Mouse (Mus musculus) kidney, adult 2 months (tissue): ENCODE measurements around the gene Rufy3. TPM values are rescaled to one million over a fixed set of nuclear protein-coding genes. Genes with fewer than 3 reads are reported as not detected.
A peak's percentile ranks its signal among the peaks of the same experiment; 100 is the strongest.

Experiments used
- DNase-seq: peaks from one replicate; pipeline ENCODE4 v3.0.0; 2021
- H3K27ac ChIP-seq: fragments of 200-500 bp; 2 replicates; pipeline ENCODE4 v1.5.1; 2012; ENCODE audit warnings: low read depth, low read length, control low read depth, inconsistent platforms; ENCODE audit not compliant: insufficient read depth
- H3K27me3 ChIP-seq: fragments of 200-500 bp; replicated peaks from 2 replicates; pipeline ENCODE4 v1.6.1; 2012; ENCODE audit warnings: mild to moderate bottlenecking, moderate library complexity, low read length, inconsistent platforms; ENCODE audit not compliant: control insufficient read depth, insufficient read depth
- H3K36me3 ChIP-seq: fragments of 200-500 bp; 2 replicates; pipeline ENCODE4 v1.6.1; 2012; ENCODE audit warnings: mild to moderate bottlenecking, moderate library complexity, low read length, inconsistent platforms; ENCODE audit not compliant: control insufficient read depth, insufficient read depth
- H3K4me1 ChIP-seq: fragments of 200-500 bp; 2 replicates; pipeline ENCODE4 v1.6.1; 2011; ENCODE audit warnings: low read length; ENCODE audit not compliant: control insufficient read depth, insufficient read depth
- H3K4me3 ChIP-seq: fragments of 200-500 bp; 2 replicates; pipeline ENCODE4 v1.5.1; 2011; ENCODE audit warnings: mild to moderate bottlenecking, low read depth, low read length, control low read depth; ENCODE audit not compliant: insufficient read depth
- CTCF ChIP-seq: fragments of 200-500 bp; conservative IDR thresholded peaks from 2 replicates; pipeline ENCODE4 v1.5.1; 2011; ENCODE audit warnings: low read depth, mild to moderate bottlenecking, control low read depth, low read length, moderate library complexity, mixed read lengths; ENCODE audit not compliant: insufficient read depth, insufficient read length
- POLR2A ChIP-seq: fragments of 200-500 bp; IDR thresholded peaks from one replicate; pipeline ENCODE4 v1.6.1; 2011; ENCODE audit warnings: low read depth, low read length, control low read depth
- WGBS: fragments of 180-500 bp; shearing (Covaris S2); methylation state at CpG from one replicate; pipeline ENCODE4 v1.1.7; 2018; 5-methylcytosine and 5-hydroxymethylcytosine counted together
- polyA plus RNA-seq: library from polyadenylated mRNA; depleted of rRNA; stranded (reverse); fragments of >200 nt; gene quantifications from 2 replicates; pipeline ENCODE4 v1.2.3, GENCODE M21; 2012

Gene Rufy3
- polyA plus RNA-seq, 1 experiment: 24.0 TPM

GRCm38 (mm10) chr5:88685745-88686299, 121.0 kb downstream of the Rufy3 start:
- Histone ChIP-seq H3K27ac (no peak overlapping the region), H3K27me3 (peaks cover 5% of the 10 kb centered on the region; the same call in 1 of the 2 replicates), H3K4me1 (no peaks in the 10 kb centered on the region; the same call in 1 of the 2 replicates), H3K36me3 (no peaks in the 10 kb centered on the region), H3K4me3 (no peak overlapping the region)
- no peak for TF ChIP-seq CTCF
- TF ChIP-seq POLR2A: no peak
- WGBS: 63% methylated on average over 6 of the region's 6 CpGs
- no peak for DNase-seq

GRCm38 (mm10) chr5:88687996-88688406, 123.2 kb downstream of the Rufy3 start:
- Histone ChIP-seq H3K27ac (no peak overlapping the region), H3K36me3 (no peaks in the 10 kb centered on the region), H3K27me3 (peaks cover 5% of the 10 kb centered on the region; the same call in 1 of the 2 replicates), H3K4me1 (peaks cover 6% of the 10 kb centered on the region; the same call in 1 of the 2 replicates), H3K4me3 (no peak overlapping the region)
- TF ChIP-seq POLR2A (no peak), CTCF (no peak)
- WGBS: 82% methylated on average over 8 of the region's 8 CpGs
- DNase-seq: no peak

- Histone ChIP-seq H3K4me1 (peaks cover 6% of the 10 kb centered on the region; the same call in 1 of the 2 replicates), H3K4me3 (no peak overlapping the region), H3K27me3 (peaks cover 5% of the 10 kb centered on the region; the same call in 1 of the 2 replicates), H3K36me3 (no peaks in the 10 kb centered on the region), H3K27ac (no peak overlapping the region)
- 75% methylated on average over 15 of the region's 15 CpGs for WGBS
- TF ChIP-seq POLR2A: no peak
- TF ChIP-seq CTCF: no peak
- no peak for DNase-seq
Observed at GRCm38 (mm10) chr5:88688583-88689187, 123.8 kb downstream of the Rufy3 start.

GRCm38 (mm10) chr5:88689279-88689938, 124.6 kb downstream of the Rufy3 start:
- H3K36me3 ChIP-seq: no peaks in the 10 kb centered on the region
- H3K4me3 ChIP-seq: no peak overlapping the region
- no peak for TF ChIP-seq POLR2A
- 0 out of 2 replicates have a peak, but pooled peaks have one; percentile 2 for TF ChIP-seq CTCF
- DNase-seq: peak; percentile 34
- H3K27ac ChIP-seq: no peak overlapping the region
- H3K27me3 ChIP-seq: peaks cover 5% of the 10 kb centered on the region; the same call in 1 of the 2 replicates
- peaks cover 6% of the 10 kb centered on the region; the same call in 1 of the 2 replicates for H3K4me1 ChIP-seq
- WGBS: 73% methylated on average over 3 of the region's 3 CpGs

- TF ChIP-seq CTCF (no peak), POLR2A (no peak)
- H3K4me1 ChIP-seq: peaks cover 6% of the 10 kb centered on the region; the same call in 1 of the 2 replicates
- WGBS: 48% methylated on average over 10 of the region's 10 CpGs
- no peak overlapping the region; the same call in 1 of the 2 replicates for H3K27ac ChIP-seq
- DNase-seq: no peak
- no peaks in the 10 kb centered on the region; the same call in 1 of the 2 replicates for H3K27me3 ChIP-seq
- no peaks in the 10 kb centered on the region for H3K36me3 ChIP-seq
- no peak overlapping the region for H3K4me3 ChIP-seq
Observed at GRCm38 (mm10) chr5:88690681-88691505, 126.1 kb downstream of the Rufy3 start.

GRCm38 (mm10) chr5:88691506-88692095, 126.8 kb downstream of the Rufy3 start:
- peaks cover 6% of the 10 kb centered on the region; the same call in 1 of the 2 replicates for H3K4me1 ChIP-seq
- H3K4me3 ChIP-seq: no peak overlapping the region
- 0 out of 2 replicates have a peak overlapping the region, but pooled peaks have one; percentile 22 for H3K27ac ChIP-seq
- H3K27me3 ChIP-seq: no peaks in the 10 kb centered on the region; the same call in 1 of the 2 replicates
- peak; percentile 68 for DNase-seq
- no peaks in the 10 kb centered on the region for H3K36me3 ChIP-seq
- 41% methylated on average over 6 of the region's 6 CpGs for WGBS
- TF ChIP-seq CTCF: no peak
- no peak for TF ChIP-seq POLR2A
